Mouse (Mus musculus) ES-Bruce4 (cell line): ENCODE results near the gene Clca2.

ENCODE experiments used
- CTCF ChIP-seq: IDR thresholded peaks from one replicate; pipeline ENCODE4 v1.8.1; 2011; ENCODE audit warnings: low read depth, low read length
- EP300 ChIP-seq: IDR thresholded peaks from 2 replicates; pipeline ENCODE4 v1.6.1; 2011; ENCODE audit warnings: low read depth, low read length; ENCODE audit not compliant: insufficient read depth
- POLR2A ChIP-seq: IDR thresholded peaks from one replicate; pipeline ENCODE4 v1.8.1; 2011; ENCODE audit warnings: low read length; ENCODE audit not compliant: insufficient read depth

DNA sequence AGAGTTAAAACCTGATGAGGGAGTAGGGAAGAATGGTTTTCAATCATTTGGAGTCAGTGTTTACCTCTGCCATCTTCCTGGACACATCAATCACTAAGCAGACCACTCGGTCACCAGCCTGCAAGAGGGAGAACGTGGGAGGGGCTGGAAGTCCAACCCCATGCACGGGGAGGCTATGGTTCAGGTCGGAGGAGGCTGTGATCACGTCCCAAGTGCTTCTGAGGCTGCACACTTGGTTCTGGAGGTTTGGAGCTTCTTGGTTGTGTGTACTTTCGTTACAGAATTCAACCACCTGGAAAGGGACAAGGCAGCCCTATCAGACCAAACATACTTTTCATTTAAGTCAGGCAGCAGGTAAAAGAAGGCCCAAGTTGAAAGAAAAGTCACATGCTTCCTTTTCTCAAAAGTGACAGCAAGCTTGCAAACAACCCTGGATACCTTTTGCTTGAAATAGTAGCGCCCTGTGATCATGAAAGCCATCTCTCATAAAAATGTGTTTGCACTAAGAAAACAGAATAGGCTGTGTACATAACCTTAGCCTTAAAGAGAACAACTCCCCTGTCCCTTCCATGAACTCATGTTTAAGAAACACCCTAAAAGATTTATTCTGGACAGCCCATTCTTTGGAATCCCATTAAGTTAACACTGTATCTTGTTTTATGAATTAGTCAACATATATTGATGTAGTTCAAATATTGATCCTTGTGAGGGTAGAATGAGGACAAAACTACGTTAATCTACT is 11.2 kb downstream of the Clca2 start:
- TF ChIP-seq CTCF (no peak), EP300 (no peak), POLR2A (no peak)
